Mouse (Mus musculus) stomach, embryonic 15.5 days (tissue): ENCODE data around the gene Ccdc27. TPM values are rescaled to one million over a fixed set of nuclear protein-coding genes. Genes with fewer than 3 reads are reported as not detected.

Source experiments
- ATAC-seq: fragments of 200-750 bp; cut with Nextera tagmentation; 2 replicates; pipeline ENCODE4 v1.8.0; 2017; ENCODE audit warnings: low read depth, moderate number of reproducible peaks, moderate TSS enrichment; ENCODE audit not compliant: insufficient read depth, low FRiP score
- H3K27ac ChIP-seq: fragments of 300-500 bp; sonication (generic); 2 replicates; pipeline ENCODE4 v1.5.1; 2015; ENCODE audit warnings: mild to moderate bottlenecking, inconsistent platforms
- H3K27me3 ChIP-seq: fragments of 300-500 bp; sonication (generic); replicated peaks from 2 replicates; pipeline ENCODE4 v1.6.1; 2015; ENCODE audit warnings: inconsistent platforms
- H3K36me3 ChIP-seq: fragments of 300-500 bp; sonication (generic); 2 replicates; pipeline ENCODE4 v1.6.1; 2015; ENCODE audit warnings: inconsistent platforms
- H3K4me1 ChIP-seq: fragments of 300-500 bp; sonication (generic); 2 replicates; pipeline ENCODE4 v1.6.1; 2015; ENCODE audit warnings: inconsistent platforms
- H3K4me2 ChIP-seq: fragments of 300-500 bp; sonication (generic); 2 replicates; pipeline ENCODE4 v1.6.1; 2015; ENCODE audit warnings: mild to moderate bottlenecking, inconsistent platforms
- H3K4me3 ChIP-seq: fragments of 300-500 bp; sonication (generic); replicated peaks from 2 replicates; pipeline ENCODE4 v1.5.1; 2015; ENCODE audit warnings: inconsistent platforms
- H3K9ac ChIP-seq: fragments of 300-500 bp; sonication (generic); 2 replicates; pipeline ENCODE4 v1.6.1; 2015; ENCODE audit warnings: inconsistent platforms
- H3K9me3 ChIP-seq: fragments of 300-500 bp; sonication (generic); 2 replicates; pipeline ENCODE4 v1.6.1; 2016; ENCODE audit warnings: inconsistent platforms
- WGBS: fragments of 180-500 bp; shearing (Covaris S2); methylation state at CpG from one replicate; pipeline ENCODE4 v1.1.7; 2015; 5-methylcytosine and 5-hydroxymethylcytosine counted together
- polyA plus RNA-seq: library from polyadenylated mRNA; unstranded; fragments of >200 nt; fragmentation: Nextera tagmentation; extraction: Ambion mirVana; gene quantifications from 2 replicates; pipeline ENCODE4 v1.2.1, GENCODE M21; 2015

Gene Ccdc27
- polyA plus RNA-seq, result 0.14 TPM in 1 of 2 replicates, not detected in the other

- no peak within 1 kb of the TSS for H3K27ac ChIP-seq
- no peaks in the 10 kb centered on the region for H3K9me3 ChIP-seq
- no peak within 1 kb of the TSS for H3K4me3 ChIP-seq
- no peaks in the 10 kb centered on the region for H3K4me1 ChIP-seq
- WGBS, result 84% methylated on average over 9 of the region's 9 CpGs
- no peak for ATAC-seq
- no peak within 1 kb of the TSS for H3K9ac ChIP-seq
- no peaks in the 10 kb centered on the region for H3K27me3 ChIP-seq
- no peak within 1 kb of the TSS for H3K4me2 ChIP-seq
- no peaks in the 10 kb centered on the region for H3K36me3 ChIP-seq
Observed at GRCm38 (mm10) chr4:154042577-154042976, at the start of gene Ccdc27. Ccdc27 (minus strand) TSS chr4:154042677.

DNA sequence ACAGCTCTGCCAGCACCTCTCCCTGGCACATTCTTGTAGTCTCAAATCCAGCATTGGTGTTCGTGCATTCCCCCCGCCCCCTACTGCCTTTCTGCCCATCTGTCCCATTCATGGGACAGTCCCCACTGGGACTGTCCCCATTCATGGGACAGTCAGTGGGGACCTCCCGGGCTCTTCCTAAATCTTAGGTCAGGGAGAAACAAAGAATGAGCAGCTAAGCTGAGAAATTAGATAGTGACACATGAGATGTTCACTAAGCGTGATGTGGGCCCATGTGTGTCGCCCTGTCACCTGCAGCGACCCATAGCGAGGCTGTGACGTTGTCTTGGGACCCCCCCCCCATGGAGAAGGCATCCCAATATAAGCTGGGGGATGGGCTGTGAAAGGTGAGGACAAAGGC is 48.9 kb upstream of the Ccdc27 start:
- ATAC-seq, result no peak
- no peak overlapping the region for H3K4me3 ChIP-seq
- H3K9me3 ChIP-seq, result no peaks in the 10 kb centered on the region
- no peak overlapping the region for H3K27ac ChIP-seq
- H3K36me3 ChIP-seq, result no peaks in the 10 kb centered on the region
- H3K27me3 ChIP-seq, result peaks cover 3% of the 10 kb centered on the region; the same call in 1 of the 2 replicates
- no peak overlapping the region for H3K9ac ChIP-seq
- no peaks in the 10 kb centered on the region for H3K4me1 ChIP-seq
- WGBS, result 76% methylated on average over 8 of the region's 8 CpGs
- no peak overlapping the region for H3K4me2 ChIP-seq

DNA sequence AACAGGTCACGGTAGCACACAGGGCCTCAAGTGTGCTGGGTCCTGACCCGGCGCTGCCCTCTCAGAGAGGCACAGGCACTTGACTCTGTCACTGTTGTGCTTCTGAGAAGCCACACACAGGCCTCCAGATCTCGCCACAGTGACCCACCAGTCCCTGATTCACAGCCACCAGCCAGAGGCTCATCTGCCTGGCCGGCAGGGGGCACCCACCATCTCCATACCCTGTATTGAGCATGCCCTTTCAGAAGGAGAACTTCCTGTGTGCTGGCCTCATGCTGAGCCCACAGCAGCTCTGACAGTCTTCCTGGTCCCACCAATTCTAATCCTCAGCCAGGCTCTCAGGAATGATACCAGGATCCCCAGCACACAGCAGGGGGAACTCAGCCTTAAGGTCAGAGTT is 46.7 kb upstream of the Ccdc27 start:
- H3K4me1 ChIP-seq, result no peaks in the 10 kb centered on the region
- H3K4me2 ChIP-seq, result no peak overlapping the region
- H3K4me3 ChIP-seq, result no peak overlapping the region
- no peaks in the 10 kb centered on the region for H3K27me3 ChIP-seq
- ATAC-seq, result no peak
- no peaks in the 10 kb centered on the region for H3K9me3 ChIP-seq
- 60% methylated on average over 5 of the region's 5 CpGs for WGBS
- no peak overlapping the region for H3K27ac ChIP-seq
- H3K9ac ChIP-seq, result no peak overlapping the region
- no peaks in the 10 kb centered on the region for H3K36me3 ChIP-seq

DNA sequence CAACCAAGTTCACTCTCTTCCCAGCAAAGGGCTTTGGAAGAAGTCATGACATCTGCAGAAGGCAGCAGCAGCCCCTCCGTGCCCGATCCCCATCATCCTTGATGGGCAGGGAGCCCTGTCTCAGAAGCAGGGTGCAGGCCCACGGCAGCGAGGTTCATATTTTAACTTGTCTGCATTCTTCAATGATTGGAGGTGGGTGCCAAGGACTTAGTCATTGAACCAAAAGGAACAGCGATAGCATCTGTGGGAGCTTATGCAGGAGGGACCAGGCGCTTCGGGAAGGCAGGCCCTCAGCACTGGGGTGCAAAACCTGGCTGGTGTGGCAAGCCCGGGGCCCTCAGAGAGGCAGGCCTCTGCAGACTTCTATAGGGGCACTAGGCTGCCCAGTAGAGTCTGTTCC is 44.0 kb upstream of the Ccdc27 start:
- 76% methylated on average over 8 of the region's 8 CpGs for WGBS
- Histone ChIP-seq H3K4me1 (no peaks in the 10 kb centered on the region), H3K27ac (no peak overlapping the region), H3K27me3 (peaks cover 15% of the 10 kb centered on the region), H3K36me3 (no peaks in the 10 kb centered on the region), H3K9me3 (no peaks in the 10 kb centered on the region), H3K9ac (no peak overlapping the region), H3K4me3 (no peak overlapping the region), H3K4me2 (no peak overlapping the region)
- ATAC-seq, result no peak

GRCm38 (mm10) chr4:154085856-154086255 is 43.4 kb upstream of the Ccdc27 start:
- Histone ChIP-seq H3K27me3 (peaks cover 21% of the 10 kb centered on the region), H3K4me2 (no peak overlapping the region), H3K9ac (no peak overlapping the region), H3K27ac (no peak overlapping the region), H3K4me1 (no peaks in the 10 kb centered on the region), H3K9me3 (no peaks in the 10 kb centered on the region), H3K36me3 (no peaks in the 10 kb centered on the region), H3K4me3 (no peak overlapping the region)
- no peak for ATAC-seq
- WGBS, result 68% methylated on average over 3 of the region's 3 CpGs

GRCm38 (mm10) chr4:154081974-154082373 is 39.5 kb upstream of the Ccdc27 start:
- Histone ChIP-seq H3K4me2 (no peak overlapping the region), H3K9me3 (no peaks in the 10 kb centered on the region), H3K4me1 (no peaks in the 10 kb centered on the region), H3K36me3 (no peaks in the 10 kb centered on the region), H3K4me3 (no peak overlapping the region), H3K27me3 (peaks cover 39% of the 10 kb centered on the region), H3K27ac (no peak overlapping the region), H3K9ac (no peak overlapping the region)
- 11% methylated on average over 1 of the region's 1 CpGs for WGBS
- ATAC-seq, result no peak

GRCm38 (mm10) chr4:154081021-154081420 is 38.5 kb upstream of the Ccdc27 start:
- no peaks in the 10 kb centered on the region for H3K36me3 ChIP-seq
- H3K4me1 ChIP-seq, result no peaks in the 10 kb centered on the region
- no peak overlapping the region for H3K4me3 ChIP-seq
- peaks cover 39% of the 10 kb centered on the region for H3K27me3 ChIP-seq
- WGBS, result 3% methylated on average over 13 of the region's 13 CpGs
- H3K9ac ChIP-seq, result no peak overlapping the region
- H3K4me2 ChIP-seq, result peak overlapping the region; percentile 16; the same call in 1 of the 2 replicates
- peak; percentile 34; the same call in 1 of the 2 replicates for ATAC-seq
- H3K27ac ChIP-seq, result no peak overlapping the region
- H3K9me3 ChIP-seq, result no peaks in the 10 kb centered on the region

- no peaks in the 10 kb centered on the region for H3K4me1 ChIP-seq
Observed at GRCm38 (mm10) chr4:154080211-154080610, 37.7 kb upstream of the Ccdc27 start.

GRCm38 (mm10) chr4:154071941-154072340 is 29.5 kb upstream of the Ccdc27 start:
- Histone ChIP-seq H3K4me1 (0 out of 2 replicates have a peak, but pooled peaks cover 2% of the 10 kb centered on the region), H3K9ac (no peak overlapping the region), H3K27me3 (peaks cover 24% of the 10 kb centered on the region), H3K27ac (no peak overlapping the region), H3K36me3 (no peaks in the 10 kb centered on the region), H3K4me2 (no peak overlapping the region), H3K4me3 (no peak overlapping the region), H3K9me3 (no peaks in the 10 kb centered on the region)
- WGBS, result 18% methylated on average over 16 of the region's 16 CpGs
- ATAC-seq, result no peak

More at GRCm38 (mm10) chr4:154080211-154080610, 37.7 kb upstream of the Ccdc27 start:
- H3K27ac ChIP-seq, result no peak overlapping the region
- no peak overlapping the region for H3K9ac ChIP-seq
- no peak overlapping the region for H3K4me2 ChIP-seq
- H3K9me3 ChIP-seq, result no peaks in the 10 kb centered on the region
- H3K36me3 ChIP-seq, result no peaks in the 10 kb centered on the region
- 58% methylated on average over 4 of the region's 4 CpGs for whole genome bisulfite sequencing
- peaks cover 39% of the 10 kb centered on the region for H3K27me3 ChIP-seq
- no peak for ATAC-seq
- no peak overlapping the region for H3K4me3 ChIP-seq

- Histone ChIP-seq H3K9me3 (no peaks in the 10 kb centered on the region), H3K27me3 (peaks cover 24% of the 10 kb centered on the region), H3K36me3 (no peaks in the 10 kb centered on the region), H3K27ac (no peak overlapping the region), H3K4me2 (no peak overlapping the region), H3K9ac (no peak overlapping the region), H3K4me1 (0 out of 2 replicates have a peak, but pooled peaks cover 2% of the 10 kb centered on the region), H3K4me3 (no peak overlapping the region)
- no peak for ATAC-seq
- under 1% methylated on average over 15 of the region's 20 CpGs for WGBS
Observed at GRCm38 (mm10) chr4:154071521-154071920, 29.0 kb upstream of the Ccdc27 start.

DNA sequence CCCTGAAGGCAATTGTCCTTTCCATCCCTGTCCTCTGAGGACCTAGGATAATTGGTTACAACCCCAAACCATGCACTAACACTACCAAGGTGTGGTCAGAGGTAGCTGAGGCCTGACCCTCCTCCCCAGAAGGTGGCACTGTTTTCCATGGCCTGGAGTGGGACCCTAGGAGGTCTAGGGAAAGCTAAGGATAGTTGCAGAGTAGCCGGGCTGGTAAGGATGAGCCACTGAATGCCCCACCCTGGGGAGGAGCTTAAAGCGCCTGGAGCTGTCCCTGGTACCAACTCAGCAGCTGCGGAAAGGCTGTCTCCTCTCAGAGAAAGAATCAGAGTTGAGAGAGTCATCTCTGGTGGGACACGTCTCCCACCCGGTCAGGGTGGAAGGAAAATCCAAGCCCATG is 28.4 kb upstream of the Ccdc27 start:
- no peak overlapping the region for H3K27ac ChIP-seq

DNA sequence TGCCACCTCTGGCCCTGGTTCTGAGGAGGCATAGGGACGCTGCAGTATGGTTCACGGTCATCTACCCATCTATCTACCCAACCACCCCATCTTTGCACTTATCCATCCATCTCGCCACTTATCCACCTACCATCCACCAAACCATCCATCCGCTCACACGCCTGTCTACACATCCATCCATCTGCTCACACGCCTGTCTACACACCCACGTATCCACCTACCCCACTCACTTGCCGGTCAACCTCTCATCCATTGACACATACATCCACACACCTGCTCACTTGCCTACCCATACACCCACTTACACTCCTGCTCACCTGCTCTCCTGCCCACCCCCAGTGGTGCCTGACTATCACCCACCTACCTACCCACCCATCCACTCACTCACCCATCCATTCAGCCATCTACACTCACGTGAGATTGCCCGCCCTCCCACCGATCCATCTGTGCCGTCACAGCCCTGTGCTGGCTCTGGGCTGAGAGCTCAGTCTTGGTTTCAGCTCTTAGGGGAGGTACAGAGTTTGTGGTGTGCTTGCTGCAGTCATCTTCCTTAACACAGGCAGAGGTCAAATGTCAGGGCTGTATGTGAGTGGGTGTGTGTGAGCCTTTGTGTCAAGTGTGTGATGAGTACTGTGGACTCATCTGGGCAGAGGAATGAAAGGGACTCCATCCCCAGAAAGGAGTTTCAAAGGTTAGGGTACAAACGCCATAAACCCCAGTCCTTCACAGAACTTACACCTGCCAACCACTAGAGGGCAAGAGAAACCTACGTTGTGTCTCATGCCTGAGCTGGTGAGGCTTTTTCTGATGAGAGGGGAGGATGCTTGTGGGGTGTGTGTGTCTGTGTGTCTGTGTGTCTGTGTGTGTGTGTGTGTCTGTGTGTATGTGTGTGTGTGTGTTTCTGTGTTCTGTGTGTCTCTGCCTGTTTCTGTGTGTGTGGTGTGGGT is 22.6 kb upstream of the Ccdc27 start:
- ATAC-seq, result 0 out of 2 replicates have a peak, but pooled peaks have one; percentile 14
- Histone ChIP-seq H3K9me3 (no peaks in the 10 kb centered on the region), H3K4me1 (no peaks in the 10 kb centered on the region), H3K36me3 (no peaks in the 10 kb centered on the region), H3K4me2 (no peak overlapping the region), H3K4me3 (no peak overlapping the region), H3K9ac (no peak overlapping the region), H3K27ac (no peak overlapping the region), H3K27me3 (0 out of 2 replicates have a peak, but pooled peaks cover 11% of the 10 kb centered on the region)
- 58% methylated on average over 14 of the region's 14 CpGs for WGBS

More for the DNA sequence above, 28.4 kb upstream of the Ccdc27 start:
- peaks cover 24% of the 10 kb centered on the region for H3K27me3 ChIP-seq
- H3K4me3 ChIP-seq, result no peak overlapping the region
- no peak overlapping the region for H3K9ac ChIP-seq
- H3K9me3 ChIP-seq, result no peaks in the 10 kb centered on the region
- 0 out of 2 replicates have a peak, but pooled peaks have one; percentile 27 for ATAC-seq
- H3K4me1 ChIP-seq, result 0 out of 2 replicates have a peak, but pooled peaks cover 2% of the 10 kb centered on the region
- H3K36me3 ChIP-seq, result no peaks in the 10 kb centered on the region
- WGBS, result 2% methylated on average over 5 of the region's 5 CpGs
- H3K4me2 ChIP-seq, result no peak overlapping the region
